Mouse (Mus musculus) intestine, embryonic 15.5 days (tissue): ENCODE data around the gene Espn. TPM values are rescaled to one million over a fixed set of nuclear protein-coding genes. Genes with fewer than 3 reads are reported as not detected.
A peak's percentile ranks its signal among the peaks of the same experiment; 100 is the strongest.

ENCODE experiments used
- ATAC-seq: fragments of 200-750 bp; cut with Nextera tagmentation; 2 replicates; pipeline ENCODE4 v1.8.0; 2017; ENCODE audit warnings: moderate TSS enrichment, moderate library complexity
- H3K27ac ChIP-seq: fragments of 300-500 bp; sonication (generic); 2 replicates; pipeline ENCODE4 v1.5.1; 2015; ENCODE audit warnings: mild to moderate bottlenecking, inconsistent platforms
- H3K27me3 ChIP-seq: fragments of 300-500 bp; sonication (generic); replicated peaks from 2 replicates; pipeline ENCODE4 v1.6.1; 2015; ENCODE audit warnings: inconsistent platforms
- H3K36me3 ChIP-seq: fragments of 300-500 bp; sonication (generic); 2 replicates; pipeline ENCODE4 v1.6.1; 2015; ENCODE audit warnings: inconsistent platforms
- H3K4me1 ChIP-seq: fragments of 300-500 bp; sonication (generic); replicated peaks from 2 replicates; pipeline ENCODE4 v1.6.1; 2015; ENCODE audit warnings: inconsistent platforms
- H3K4me2 ChIP-seq: fragments of 300-500 bp; sonication (generic); replicated peaks from 2 replicates; pipeline ENCODE4 v1.6.1; 2015; ENCODE audit warnings: mild to moderate bottlenecking, inconsistent platforms
- H3K4me3 ChIP-seq: fragments of 300-500 bp; sonication (generic); replicated peaks from 2 replicates; pipeline ENCODE4 v1.5.1; 2015; ENCODE audit warnings: inconsistent platforms
- H3K9ac ChIP-seq: fragments of 300-500 bp; sonication (generic); 2 replicates; pipeline ENCODE4 v1.6.1; 2015; ENCODE audit warnings: inconsistent platforms
- H3K9me3 ChIP-seq: fragments of 300-500 bp; sonication (generic); 2 replicates; pipeline ENCODE4 v1.6.1; 2016; ENCODE audit warnings: inconsistent platforms
- WGBS: fragments of 180-500 bp; shearing (Covaris S2); methylation state at CpG from one replicate; pipeline ENCODE4 v1.1.7; 2015; 5-methylcytosine and 5-hydroxymethylcytosine counted together
- polyA plus RNA-seq: library from polyadenylated mRNA; unstranded; fragments of >200 nt; fragmentation: Nextera tagmentation; extraction: Ambion mirVana; gene quantifications from 2 replicates; pipeline ENCODE4 v1.2.1, GENCODE M21; 2015

The Espn gene
- polyA plus RNA-seq, result 29.2 and 30.8 TPM in 2 replicates

- H3K9me3 ChIP-seq, result no peaks in the 10 kb centered on the region
- H3K27me3 ChIP-seq, result peaks cover 38% of the 10 kb centered on the region
- peak within 1 kb of the TSS; percentile 26; the same call in 1 of the 2 replicates for H3K9ac ChIP-seq
- no peaks in the 10 kb centered on the region for H3K36me3 ChIP-seq
- H3K4me1 ChIP-seq, result peaks cover 13% of the 10 kb centered on the region
- 2% methylated on average over 57 of the region's 57 CpGs for WGBS
- H3K27ac ChIP-seq, result no peak within 1 kb of the TSS
- ATAC-seq, result peak; percentile 84
- peak within 1 kb of the TSS; percentile 40 for H3K4me3 ChIP-seq
- peak within 1 kb of the TSS; percentile 76 for H3K4me2 ChIP-seq
Measured at GRCm38 (mm10) chr4:152151966-152152544, at the start of gene Espn. Gene Espn (minus strand): TSS chr4:152152371.

DNA sequence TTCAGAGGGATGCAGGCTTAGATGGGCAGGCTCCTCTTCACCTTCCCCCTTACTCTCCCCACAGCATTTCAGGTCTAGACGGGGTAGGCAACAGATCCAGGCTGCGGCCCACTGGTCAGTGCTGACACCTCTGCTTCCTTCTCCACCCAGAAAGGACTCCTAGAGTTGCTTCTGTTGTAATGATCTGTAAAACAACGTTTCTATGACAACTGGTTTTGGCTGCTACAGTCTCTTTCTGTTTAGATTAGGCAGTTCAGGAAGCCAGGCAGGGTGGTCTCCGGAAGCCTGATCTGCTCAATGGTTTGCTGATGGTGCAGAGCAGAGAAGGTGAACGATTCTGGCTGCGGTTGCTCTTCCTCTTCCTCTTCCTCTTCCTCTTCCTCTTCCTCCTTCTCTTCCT is 49.3 kb upstream of the Espn start:
- ATAC-seq, result 0 out of 2 replicates have a peak, but pooled peaks have one; percentile 32

DNA sequence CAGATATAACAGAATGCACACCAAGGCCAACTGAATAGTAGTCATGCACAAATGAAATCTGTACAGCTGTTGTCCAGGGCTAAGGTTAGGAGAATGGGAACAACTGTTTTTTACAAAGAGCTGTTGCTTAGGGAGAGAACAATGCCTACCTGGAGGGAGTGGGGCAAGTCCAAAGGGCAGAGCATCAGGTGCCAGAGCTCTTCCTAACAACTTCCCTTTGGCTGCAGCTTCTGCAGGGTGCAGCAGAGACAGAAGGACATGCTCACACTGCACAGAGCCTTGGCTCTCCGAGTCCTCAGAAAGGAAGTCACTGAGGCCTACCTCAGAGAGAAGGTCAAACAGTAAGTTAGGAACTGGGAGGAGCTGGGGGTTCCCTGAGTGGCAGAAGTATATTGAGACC is 47.4 kb upstream of the Espn start:
- H3K27me3 ChIP-seq, result no peaks in the 10 kb centered on the region
- no peak overlapping the region for H3K4me3 ChIP-seq
- H3K36me3 ChIP-seq, result no peaks in the 10 kb centered on the region
- H3K9ac ChIP-seq, result no peak overlapping the region
- WGBS, result 46% methylated on average over 1 of the region's 1 CpGs
- H3K27ac ChIP-seq, result no peak overlapping the region
- H3K9me3 ChIP-seq, result no peaks in the 10 kb centered on the region
- no peak overlapping the region for H3K4me2 ChIP-seq
- ATAC-seq, result peak; percentile 57; the same call in 1 of the 2 replicates
- peaks cover 19% of the 10 kb centered on the region for H3K4me1 ChIP-seq

More for the DNA sequence above, 49.3 kb upstream of the Espn start:
- 39% methylated on average over 6 of the region's 6 CpGs for WGBS
- H3K4me1 ChIP-seq, result peaks cover 19% of the 10 kb centered on the region
- H3K9ac ChIP-seq, result no peak overlapping the region
- H3K4me2 ChIP-seq, result no peak overlapping the region
- H3K27me3 ChIP-seq, result no peaks in the 10 kb centered on the region
- H3K36me3 ChIP-seq, result no peaks in the 10 kb centered on the region
- no peaks in the 10 kb centered on the region for H3K9me3 ChIP-seq
- 0 out of 2 replicates have a peak overlapping the region, but pooled peaks have one; percentile 32 for H3K27ac ChIP-seq
- H3K4me3 ChIP-seq, result no peak overlapping the region

- no peak for ATAC-seq
- Histone ChIP-seq H3K27me3 (no peaks in the 10 kb centered on the region), H3K9ac (no peak overlapping the region), H3K4me2 (no peak overlapping the region), H3K36me3 (no peaks in the 10 kb centered on the region), H3K9me3 (no peaks in the 10 kb centered on the region), H3K4me3 (no peak overlapping the region), H3K27ac (no peak overlapping the region), H3K4me1 (peaks cover 13% of the 10 kb centered on the region)
- WGBS, result 68% methylated on average over 5 of the region's 5 CpGs
Measured at GRCm38 (mm10) chr4:152197545-152197944, 45.4 kb upstream of the Espn start.

DNA sequence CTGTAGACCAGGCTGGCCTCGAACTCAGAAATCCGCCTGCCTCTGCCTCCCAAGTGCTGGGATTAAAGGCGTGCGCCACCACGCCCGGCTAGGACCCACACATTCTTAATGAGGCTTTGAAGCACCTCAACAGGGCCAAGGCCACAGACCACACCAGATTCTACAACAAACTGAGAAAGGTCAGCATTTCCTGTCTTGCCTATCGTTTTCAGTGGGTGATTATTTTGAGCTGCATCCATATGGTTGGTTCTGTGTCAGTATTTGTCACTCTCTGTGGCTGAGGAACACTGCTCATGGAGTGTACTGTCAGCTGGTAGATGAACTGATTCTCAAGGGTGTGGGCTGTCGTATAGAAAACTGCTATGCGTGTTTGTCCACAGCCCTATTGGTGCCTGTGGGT is 44.1 kb upstream of the Espn start:
- Histone ChIP-seq H3K27me3 (no peaks in the 10 kb centered on the region), H3K4me3 (no peak overlapping the region), H3K9me3 (no peaks in the 10 kb centered on the region), H3K9ac (no peak overlapping the region), H3K27ac (no peak overlapping the region), H3K4me2 (no peak overlapping the region), H3K4me1 (peaks cover 11% of the 10 kb centered on the region), H3K36me3 (no peaks in the 10 kb centered on the region)
- 90% methylated on average over 9 of the region's 9 CpGs for WGBS
- ATAC-seq, result no peak

DNA sequence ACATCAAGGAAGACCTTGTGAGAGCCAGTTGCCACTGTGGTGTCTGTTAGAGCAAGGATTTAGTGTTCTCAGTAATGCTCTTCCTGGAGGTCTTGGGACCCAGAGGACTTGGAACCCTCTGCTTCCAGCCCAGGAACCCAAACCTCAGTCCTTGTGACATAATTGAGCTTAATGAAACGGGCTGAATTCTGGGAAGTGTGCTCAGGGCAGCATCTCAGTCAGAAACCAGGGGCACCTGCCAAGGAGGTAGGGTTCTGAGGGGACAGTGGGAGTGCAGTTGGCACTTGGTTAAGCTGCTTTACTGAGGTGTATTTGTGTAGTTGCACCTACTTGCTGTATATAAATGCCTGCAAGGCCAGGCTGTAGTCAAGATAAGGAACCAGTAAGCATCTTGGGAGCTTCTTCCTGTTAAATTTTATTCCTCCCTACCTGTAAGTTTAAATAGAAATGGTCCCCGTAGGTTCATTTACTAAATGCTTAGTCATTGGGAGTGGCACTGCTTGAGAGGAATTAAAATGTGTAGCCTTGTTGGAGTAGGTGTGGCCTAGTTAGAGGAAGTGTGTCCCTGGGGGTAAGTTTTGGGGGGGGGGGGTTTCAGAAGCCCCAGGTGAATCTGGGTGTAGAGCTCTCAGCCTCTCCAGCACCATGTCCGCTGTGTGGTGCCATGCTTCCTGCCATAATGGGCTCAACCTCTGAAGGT is 42.5 kb upstream of the Espn start:
- Histone ChIP-seq H3K27ac (no peak overlapping the region), H3K9me3 (no peaks in the 10 kb centered on the region), H3K4me1 (0 out of 2 replicates have a peak, but pooled peaks cover 5% of the 10 kb centered on the region), H3K4me3 (no peak overlapping the region), H3K4me2 (no peak overlapping the region), H3K27me3 (no peaks in the 10 kb centered on the region), H3K36me3 (no peaks in the 10 kb centered on the region), H3K9ac (no peak overlapping the region)
- ATAC-seq, result no peak
- 82% methylated on average over 3 of the region's 3 CpGs for WGBS

GRCm38 (mm10) chr4:152192569-152192968 is 40.4 kb upstream of the Espn start:
- WGBS, result 53% methylated on average over 4 of the region's 4 CpGs
- no peak for ATAC-seq
- H3K4me3 ChIP-seq, result no peak overlapping the region

DNA sequence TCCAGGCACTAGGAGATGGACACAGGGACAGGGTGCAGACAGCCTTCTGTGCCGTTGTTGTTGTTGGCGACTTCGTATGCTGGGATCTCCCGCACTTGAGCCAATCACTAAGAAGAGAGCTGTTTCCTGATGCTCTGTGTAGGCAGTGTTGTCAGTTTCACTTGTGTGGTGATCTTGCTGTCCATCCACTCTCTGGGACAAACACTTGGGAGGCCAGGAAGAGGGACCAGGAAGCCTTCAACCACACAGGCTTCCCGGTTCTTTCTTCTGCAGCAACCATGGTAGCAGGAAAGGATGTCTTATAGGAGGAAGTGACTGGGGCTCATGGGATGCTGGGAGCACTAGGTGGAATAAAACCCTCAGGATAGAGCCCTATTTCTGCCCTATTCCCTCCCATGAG is 38.5 kb upstream of the Espn start:
- no peak overlapping the region for H3K4me3 ChIP-seq
- peaks cover 19% of the 10 kb centered on the region for H3K4me1 ChIP-seq
- no peak overlapping the region for H3K4me2 ChIP-seq
- H3K36me3 ChIP-seq, result no peaks in the 10 kb centered on the region
- no peaks in the 10 kb centered on the region for H3K27me3 ChIP-seq
- no peak for ATAC-seq
- WGBS, result 77% methylated on average over 5 of the region's 5 CpGs
- H3K9ac ChIP-seq, result no peak overlapping the region
- no peaks in the 10 kb centered on the region for H3K9me3 ChIP-seq
- peak overlapping the region; percentile 8 for H3K27ac ChIP-seq

More at GRCm38 (mm10) chr4:152192569-152192968, 40.4 kb upstream of the Espn start:
- Histone ChIP-seq H3K9ac (no peak overlapping the region), H3K27me3 (no peaks in the 10 kb centered on the region), H3K36me3 (no peaks in the 10 kb centered on the region), H3K4me2 (no peak overlapping the region), H3K4me1 (0 out of 2 replicates have a peak, but pooled peaks cover 5% of the 10 kb centered on the region), H3K27ac (no peak overlapping the region), H3K9me3 (no peaks in the 10 kb centered on the region)

- 72% methylated on average over 11 of the region's 11 CpGs for WGBS
- H3K27me3 ChIP-seq, result no peaks in the 10 kb centered on the region
- ATAC-seq, result no peak
- no peaks in the 10 kb centered on the region for H3K9me3 ChIP-seq
- H3K36me3 ChIP-seq, result no peaks in the 10 kb centered on the region
- peak overlapping the region; percentile 8; the same call in 1 of the 2 replicates for H3K27ac ChIP-seq
- no peak overlapping the region for H3K4me2 ChIP-seq
- H3K9ac ChIP-seq, result no peak overlapping the region
- H3K4me1 ChIP-seq, result peaks cover 24% of the 10 kb centered on the region
- no peak overlapping the region for H3K4me3 ChIP-seq
Measured at GRCm38 (mm10) chr4:152190096-152190653, 38.0 kb upstream of the Espn start.

DNA sequence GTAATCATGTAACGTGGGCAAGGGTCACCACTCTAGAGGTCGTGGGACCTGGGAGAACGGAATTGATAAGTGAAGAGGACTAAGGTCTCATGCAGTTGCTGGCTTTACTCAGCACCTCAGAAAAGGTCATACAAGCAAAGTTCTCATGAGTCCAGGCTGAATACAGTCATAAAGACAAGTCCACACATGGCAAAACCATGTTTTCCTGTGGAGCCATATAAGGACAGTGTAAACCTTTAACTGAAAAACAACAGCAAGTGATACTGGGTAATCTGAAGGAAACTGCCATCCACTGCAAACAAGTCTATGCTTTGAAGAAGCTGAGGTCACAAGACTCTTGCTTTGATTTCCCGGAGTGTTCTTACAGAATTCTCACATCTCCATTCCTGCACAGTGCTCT is 37.5 kb upstream of the Espn start:
- Histone ChIP-seq H3K4me2 (no peak overlapping the region), H3K4me3 (no peak overlapping the region), H3K4me1 (peaks cover 28% of the 10 kb centered on the region), H3K36me3 (no peaks in the 10 kb centered on the region), H3K27ac (no peak overlapping the region), H3K9me3 (no peaks in the 10 kb centered on the region), H3K27me3 (no peaks in the 10 kb centered on the region), H3K9ac (no peak overlapping the region)
- no peak for ATAC-seq
- 86% methylated on average over 4 of the region's 4 CpGs for WGBS

GRCm38 (mm10) chr4:152189071-152189470 is 36.9 kb upstream of the Espn start:
- no peak overlapping the region for H3K9ac ChIP-seq
- ATAC-seq, result no peak
- H3K27ac ChIP-seq, result no peak overlapping the region
- H3K4me3 ChIP-seq, result no peak overlapping the region
- no peaks in the 10 kb centered on the region for H3K36me3 ChIP-seq
- no peaks in the 10 kb centered on the region for H3K27me3 ChIP-seq
- no peak overlapping the region for H3K4me2 ChIP-seq
- H3K9me3 ChIP-seq, result no peaks in the 10 kb centered on the region
- peaks cover 28% of the 10 kb centered on the region for H3K4me1 ChIP-seq
- WGBS, result 85% methylated on average over 6 of the region's 6 CpGs

DNA sequence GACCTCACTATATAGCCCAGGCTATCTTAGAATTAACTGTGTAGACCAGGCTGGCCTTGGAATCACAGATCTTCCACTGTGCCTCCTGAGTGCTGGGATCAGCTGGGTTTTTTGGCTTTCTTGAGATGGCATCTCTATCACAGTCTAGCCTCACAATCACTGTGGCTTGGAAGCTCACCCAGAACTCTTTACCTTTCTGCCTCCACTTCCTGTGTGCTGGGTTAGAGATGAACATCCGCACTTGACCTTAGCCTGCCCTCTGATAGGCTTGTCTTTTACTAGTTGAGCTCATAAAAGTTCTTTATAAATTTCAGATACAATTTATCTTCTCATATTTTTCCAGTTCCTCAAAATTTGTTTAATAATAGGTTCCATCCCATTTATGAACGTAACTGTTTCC is 36.5 kb upstream of the Espn start:
- no peak overlapping the region for H3K4me2 ChIP-seq
- 93% methylated on average over 2 of the region's 2 CpGs for WGBS
- no peak for ATAC-seq
- H3K4me3 ChIP-seq, result no peak overlapping the region
- H3K27ac ChIP-seq, result no peak overlapping the region
- no peak overlapping the region for H3K9ac ChIP-seq
- H3K9me3 ChIP-seq, result no peaks in the 10 kb centered on the region
- peaks cover 28% of the 10 kb centered on the region for H3K4me1 ChIP-seq
- no peaks in the 10 kb centered on the region for H3K36me3 ChIP-seq
- H3K27me3 ChIP-seq, result no peaks in the 10 kb centered on the region
